In the genomic region with DNA sequence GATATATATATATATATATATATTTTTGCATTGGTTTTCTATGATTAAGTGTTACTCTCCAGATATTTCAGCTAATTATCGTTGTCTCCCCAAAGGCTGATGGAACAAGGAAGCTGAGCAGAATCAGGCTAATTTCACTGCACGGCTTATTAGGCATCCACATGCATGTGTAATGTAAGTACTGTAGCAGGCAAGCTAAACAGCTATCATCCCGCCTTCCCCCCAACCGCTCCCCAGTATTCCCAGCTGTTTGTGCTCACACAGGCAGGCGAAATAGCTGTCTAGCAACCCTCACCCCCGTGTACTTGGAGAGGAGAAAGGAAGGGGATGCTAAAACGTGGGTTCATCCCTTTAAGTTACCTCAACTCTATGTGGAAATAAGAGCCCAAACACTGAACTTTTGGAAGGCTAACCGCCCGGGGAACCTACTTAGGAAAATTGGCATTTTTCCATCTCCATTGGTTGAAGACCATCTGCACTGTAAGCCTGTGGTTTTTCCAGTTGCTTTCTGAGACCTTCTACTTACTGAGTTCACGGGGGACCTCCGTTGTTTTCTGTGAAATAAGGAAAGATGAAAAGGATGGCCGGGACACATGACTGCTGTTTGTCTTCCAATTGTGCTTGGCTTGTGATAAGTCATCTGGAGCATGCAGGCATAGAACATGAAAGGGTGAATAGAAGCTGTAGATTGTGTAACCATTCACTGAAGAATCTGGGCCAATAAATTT, we compare ENCODE assay signal across 11 mouse cellular contexts.
DNase-seq lines count a peak whose midpoint lies in the region; ATAC-seq and TF ChIP-seq lines count a peak whose summit lies in the region.
"Had no signal": no experiment of that assay in that cellular context is flagged by ENCODE, and none has a peak within 500 bp of the region (broad histone marks: within the 10 kb centered on the region; RNA-seq: fewer than 3 reads in every experiment).

No protein-coding gene starts in this region.

- H3K4me3 ChIP-seq in intestine, embryonic 14.5 days (ENCODE audit: low read depth, low read length) = no peak overlapping the region
- H3K4me3 ChIP-seq in midbrain, postnatal 0 days (ENCODE audit: low read depth, low read length) = no peak overlapping the region

- no peak overlapping the region for H3K4me2 ChIP-seq in intestine, embryonic 14.5 days (ENCODE audit: low read length)
- H3K4me2 ChIP-seq in midbrain, postnatal 0 days (ENCODE audit: low read depth, low read length, poor library complexity, severe bottlenecking) = no peak overlapping the region

- H3K27ac ChIP-seq in intestine, embryonic 14.5 days (ENCODE audit: low read depth) = peak overlapping the region; percentile 33; the same call in 1 of the 2 replicates
- H3K27ac ChIP-seq in midbrain, postnatal 0 days (ENCODE audit: low read depth, low read length) = no peak overlapping the region

- no peaks in the 10 kb centered on the region for H3K27me3 ChIP-seq in intestine, embryonic 14.5 days (replicated peaks; ENCODE audit: control insufficient read depth, insufficient read depth, low read length)
- H3K27me3 ChIP-seq in midbrain, postnatal 0 days (ENCODE audit: insufficient read depth, low read length) = no peaks in the 10 kb centered on the region

- ATAC-seq in intestine, embryonic 14.5 days (replicated peaks; ENCODE audit: low FRiP score, low TSS enrichment, low read depth) = 0 out of 2 replicates have a peak, but pooled peaks have one; percentile 12
- ATAC-seq in midbrain, postnatal 0 days (ENCODE audit: low FRiP score) = no peak

- H3K9ac ChIP-seq in intestine, embryonic 14.5 days (ENCODE audit: low read length) = no peak overlapping the region
- H3K9ac ChIP-seq in midbrain, postnatal 0 days (replicated peaks; ENCODE audit: low read length, poor library complexity, severe bottlenecking) = no peak overlapping the region

- peaks cover 8% of the 10 kb centered on the region; the same call in 1 of the 2 replicates for H3K4me1 ChIP-seq in intestine, embryonic 14.5 days (replicated peaks; ENCODE audit: control insufficient read depth, insufficient read depth, low read length)
- no peaks in the 10 kb centered on the region for H3K4me1 ChIP-seq in midbrain, postnatal 0 days (ENCODE audit: insufficient read depth, low read length)

- intact Hi-C loops in left cerebral cortex, postnatal 4 days (cut with DNase I) = no loop called here

- TF ChIP-seq CTCF in midbrain, postnatal 0 days (IDR thresholded peaks at IDR 0.05) = no peak

- WGBS in intestine, embryonic 14.5 days = 45% methylated on average over 12 of the region's 12 CpGs
- WGBS in midbrain, postnatal 0 days = 53% methylated on average over 12 of the region's 12 CpGs

- H3K36me3 ChIP-seq in intestine, embryonic 14.5 days (ENCODE audit: control insufficient read depth, insufficient read depth, low read length) = no peaks in the 10 kb centered on the region
- no peaks in the 10 kb centered on the region for H3K36me3 ChIP-seq in midbrain, postnatal 0 days (ENCODE audit: insufficient read depth, low read length)

- DNase-seq in left cerebral cortex, postnatal 4 days = peak; percentile 47
- DNase-seq in left cerebral cortex, adult 11 months (ENCODE audit: low spot score) = no peak
- peak; percentile 12 for DNase-seq in fibroblast of lung, adult 2 months (ENCODE audit: low read depth)
- peak; percentile 54 for DNase-seq in intestine, embryonic 14.5 days (ENCODE audit: low spot score)
- peak; percentile 68 for DNase-seq in midbrain, postnatal 0 days (ENCODE audit: low spot score)
- no peak for DNase-seq in urinary bladder, postnatal 25 days (ENCODE audit: low spot score)
- no peak for DNase-seq in B cell, adult 2 months
- DNase-seq in spleen, postnatal 14 days (ENCODE audit: low spot score in 2 of 2) = no peak
- DNase-seq: embryo, embryonic 11 days; gastrocnemius, postnatal 25 days; thymus, postnatal 14 days had no signal

- H3K9me3 ChIP-seq in intestine, embryonic 14.5 days (ENCODE audit: control insufficient read depth, low read length) = no peaks in the 10 kb centered on the region
- no peaks in the 10 kb centered on the region for H3K9me3 ChIP-seq in midbrain, postnatal 0 days (ENCODE audit: low read length)

Comparison
In these comparisons a context has a peak if more than half of its experiments do, and no peak if none do; other contexts are left out.
1. DNase-seq: peak in left cerebral cortex, postnatal 4 days (single experiment), fibroblast of lung, adult 2 months (single experiment), intestine, embryonic 14.5 days (single experiment) and midbrain, postnatal 0 days (single experiment); none in left cerebral cortex, adult 11 months (single experiment), urinary bladder, postnatal 25 days (single experiment), B cell, adult 2 months (0 of 2) and spleen, postnatal 14 days (0 of 2).